In the genomic region with DNA sequence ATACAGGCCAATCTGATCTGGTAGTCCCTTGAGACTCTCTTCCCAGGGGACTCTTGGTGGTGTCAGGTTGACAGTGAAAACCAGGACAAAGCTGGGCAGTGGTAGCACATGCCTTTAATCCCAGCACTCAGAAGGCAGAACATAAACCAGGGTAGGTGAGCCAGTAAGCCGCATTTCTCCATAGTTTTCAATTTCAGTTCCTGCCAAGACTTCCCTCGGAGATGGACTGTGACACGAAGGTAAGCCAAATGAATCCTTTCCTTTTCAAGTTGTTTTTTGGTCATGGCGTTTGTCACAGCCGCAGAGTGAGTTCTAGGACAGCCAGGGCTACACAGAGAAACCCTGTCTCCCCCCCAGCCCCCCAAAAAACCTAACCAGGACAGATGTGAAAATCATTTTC, we compare ENCODE assay signal across 18 mouse cellular contexts.
"Had no signal": no experiment of that assay in that cellular context is flagged by ENCODE, and none has a peak within 500 bp of the region (broad histone marks: within the 10 kb centered on the region; RNA-seq: fewer than 3 reads in every experiment).

No protein-coding gene starts in this region.

- H3K27me3 ChIP-seq: midbrain, embryonic 15.5 days; neural tube, embryonic 12.5 days; neural tube, embryonic 15.5 days had no signal

- H3K9me3 ChIP-seq: limb, embryonic 13.5 days; liver, embryonic 12.5 days; liver, embryonic 15.5 days; megakaryocyte, embryonic 14.5 days; midbrain, embryonic 15.5 days; neural tube, embryonic 12.5 days; neural tube, embryonic 15.5 days had no signal

- H3K4me3 ChIP-seq: limb, embryonic 13.5 days; liver, embryonic 12.5 days; liver, embryonic 15.5 days; megakaryocyte, embryonic 14.5 days; midbrain, embryonic 15.5 days; neural tube, embryonic 12.5 days; neural tube, embryonic 15.5 days had no signal

- H3K4me2 ChIP-seq: limb, embryonic 13.5 days; liver, embryonic 12.5 days; liver, embryonic 15.5 days; midbrain, embryonic 11.5 days; midbrain, embryonic 15.5 days; neural tube, embryonic 12.5 days; neural tube, embryonic 15.5 days had no signal

- H3K4me1 ChIP-seq: megakaryocyte, embryonic 14.5 days had no signal

- DNase-seq: kidney, postnatal 4 days; left cerebral cortex, postnatal 4 days; lung, adult 2 months; right cerebral cortex, adult 18-20 months; right cerebral cortex, postnatal 14 days; right cerebral cortex, postnatal 4 days; spleen, adult 18-20 months; thymus, adult 18-20 months; thymus, postnatal 36 days had no signal

- H3K27ac ChIP-seq: kidney, postnatal 0 days; limb, embryonic 13.5 days; liver, embryonic 12.5 days; liver, embryonic 15.5 days; midbrain, embryonic 15.5 days; neural tube, embryonic 12.5 days; neural tube, embryonic 15.5 days had no signal

- H3K36me3 ChIP-seq: liver, embryonic 12.5 days; liver, embryonic 15.5 days; midbrain, embryonic 15.5 days; neural tube, embryonic 12.5 days; neural tube, embryonic 15.5 days had no signal

- H3K9ac ChIP-seq: limb, embryonic 13.5 days; liver, embryonic 12.5 days; liver, embryonic 15.5 days; midbrain, embryonic 15.5 days; neural tube, embryonic 12.5 days; neural tube, embryonic 15.5 days had no signal

- ATAC-seq: liver, embryonic 12.5 days; midbrain, embryonic 15.5 days had no signal
